Comparison of ENCODE assay signal across 25 mouse cellular contexts in the genomic region with DNA sequence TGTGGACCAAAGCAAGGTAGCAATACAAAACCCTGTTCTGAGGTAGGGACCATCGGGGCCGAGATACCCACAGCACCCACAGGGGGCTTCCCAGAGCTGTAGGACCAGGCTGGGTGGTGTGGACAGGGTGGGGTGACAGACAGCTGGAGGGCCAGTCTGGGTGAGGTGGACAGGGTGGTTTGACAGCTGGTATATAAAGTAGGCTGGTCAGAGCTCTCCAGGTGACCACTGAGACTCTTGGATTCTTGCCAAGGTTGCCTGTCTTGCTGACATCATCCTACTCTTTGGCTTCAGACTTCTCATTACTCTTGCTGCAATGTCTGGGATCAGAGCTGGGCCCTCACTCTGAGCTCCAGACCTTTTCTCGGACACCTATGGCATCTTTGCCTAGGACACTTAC. TPM values are rescaled to one million over a fixed set of nuclear protein-coding genes. Genes with fewer than 3 reads are reported as not detected.
DNase-seq lines count a peak whose midpoint lies in the region; ATAC-seq lines count a peak whose summit lies in the region.
"Had no signal": no experiment of that assay in that cellular context is flagged by ENCODE, and none has a peak within 500 bp of the region (broad histone marks: within the 10 kb centered on the region; RNA-seq: fewer than 3 reads in every experiment).

No protein-coding gene starts in this region.

- ATAC-seq in cerebellum, adult (ENCODE audit: insufficient number of reproducible peaks, low FRiP score, low TSS enrichment), result no peak; the same call in 1 of the 2 replicates
- ATAC-seq in heart, embryonic 12.5 days (ENCODE audit: insufficient number of reproducible peaks, low FRiP score), result 0 out of 2 replicates have a peak, but pooled peaks have one; percentile 59
- ATAC-seq: activated CD4-positive, CD25-positive, alpha-beta regulatory T cell, adult 4 months; forebrain, embryonic 13.5 days; forebrain, embryonic 15.5 days; forebrain, postnatal 0 days; Patski had no signal

- H3K4me3 ChIP-seq in heart, embryonic 12.5 days, result no peak overlapping the region
- H3K4me3 ChIP-seq: embryonic facial prominence, embryonic 10.5 days; embryonic facial prominence, embryonic 12.5 days; forebrain, embryonic 13.5 days; forebrain, embryonic 15.5 days had no signal

- H3K4me2 ChIP-seq in heart, embryonic 12.5 days, result no peak overlapping the region
- H3K4me2 ChIP-seq: embryonic facial prominence, embryonic 12.5 days; forebrain, embryonic 13.5 days; forebrain, embryonic 15.5 days had no signal

- no peaks in the 10 kb centered on the region for H3K36me3 ChIP-seq in heart, embryonic 12.5 days
- H3K36me3 ChIP-seq: embryonic facial prominence, embryonic 10.5 days; embryonic facial prominence, embryonic 12.5 days; forebrain, embryonic 15.5 days had no signal

- 80% methylated on average over 3 of the region's 3 CpGs for WGBS in heart, embryonic 12.5 days

- H3K4me1 ChIP-seq in heart, embryonic 12.5 days (replicated peaks), result no peaks in the 10 kb centered on the region
- H3K4me1 ChIP-seq: embryonic facial prominence, embryonic 10.5 days; embryonic facial prominence, embryonic 12.5 days; forebrain, embryonic 13.5 days; forebrain, embryonic 15.5 days had no signal

- DNase-seq in cerebellum, adult 9-11 months, result peak; percentile 34
- no peak for DNase-seq in heart, adult 18-20 months
- peak; percentile 21 for DNase-seq in MN1 (ENCODE audit: low spot score)
- DNase-seq in left cerebral cortex, postnatal 36 days (ENCODE audit: low spot score in 2 of 2), result no peak
- DNase-seq: adrenal gland, adult 8-10 months; adrenal gland, postnatal 14 days; adrenal gland, postnatal 36 days; cerebellum, adult 11 months; forebrain, postnatal 0 days had no signal

- no peaks in the 10 kb centered on the region for H3K9me3 ChIP-seq in heart, embryonic 12.5 days (replicated peaks)
- H3K9me3 ChIP-seq: embryonic facial prominence, embryonic 10.5 days; embryonic facial prominence, embryonic 12.5 days; forebrain, embryonic 13.5 days; forebrain, embryonic 15.5 days had no signal

- no peak overlapping the region for H3K27ac ChIP-seq in heart, embryonic 12.5 days (ENCODE audit: poor library complexity, severe bottlenecking)
- H3K27ac ChIP-seq: embryonic facial prominence, embryonic 10.5 days; embryonic facial prominence, embryonic 12.5 days; forebrain, embryonic 13.5 days; forebrain, embryonic 15.5 days had no signal

- H3K27me3 ChIP-seq in heart, embryonic 12.5 days (replicated peaks), result no peaks in the 10 kb centered on the region
- H3K27me3 ChIP-seq: embryonic facial prominence, embryonic 12.5 days; forebrain, embryonic 13.5 days; forebrain, embryonic 15.5 days; Patski had no signal

- intact Hi-C loops in left cerebral cortex, postnatal 36 days (cut with DNase I), result loop anchor here (10.0 kb wide), 2 partner anchors 142 to 292 kb away; no protein-coding TSS in a partner anchor

- no peak overlapping the region for H3K9ac ChIP-seq in heart, embryonic 12.5 days
- H3K9ac ChIP-seq: embryonic facial prominence, embryonic 12.5 days; forebrain, embryonic 13.5 days; forebrain, embryonic 15.5 days; forebrain, postnatal 0 days had no signal

RNA-seq across cellular contexts. Expression of gene AL607142.1, which starts 41.6 kb away (rescaled TPM):
- not detected in 2 replicates for polyA plus RNA-seq in heart, embryonic 12.5 days (2016; fragmentation: Nextera tagmentation; extraction: Ambion mirVana)
- not detected for total RNA-seq in heart, adult 18-20 months (2021)
- not detected for total RNA-seq in left cerebral cortex, postnatal 36 days (2021)
- total RNA-seq: adrenal gland, adult 18-20 months; adrenal gland, adult 8-10 months; adrenal gland, postnatal 14 days; adrenal gland, postnatal 36 days; ES-E14; forebrain, postnatal 0 days; MEL had no signal
- polyA plus RNA-seq: activated CD4-positive, CD25-positive, alpha-beta regulatory T cell, adult 4 months; C2C12; cerebellum, adult 2 months; cortical plate, adult 2 months; embryonic facial prominence, embryonic 10.5 days; embryonic facial prominence, embryonic 12.5 days; embryonic facial prominence, embryonic 14.5 days; forebrain, embryonic 11.5 days; forebrain, embryonic 13.5 days; forebrain, embryonic 15.5 days; forebrain, postnatal 0 days; Patski had no signal

RNA-seq across cellular contexts. Expression of gene Edn2, which starts 54.6 kb away (rescaled TPM):
- 0.38 and 0.55 TPM in 2 replicates for polyA plus RNA-seq in heart, embryonic 12.5 days (2016; fragmentation: Nextera tagmentation; extraction: Ambion mirVana)
- not detected for total RNA-seq in heart, adult 18-20 months (2021)
- total RNA-seq in left cerebral cortex, postnatal 36 days (2021), result not detected
- total RNA-seq: adrenal gland, adult 8-10 months; adrenal gland, postnatal 14 days; adrenal gland, postnatal 36 days; forebrain, postnatal 0 days; MEL had no signal
- polyA plus RNA-seq: activated CD4-positive, CD25-positive, alpha-beta regulatory T cell, adult 4 months; C2C12; embryonic facial prominence, embryonic 10.5 days; forebrain, embryonic 11.5 days; Patski had no signal

Comparison
In these comparisons a context has a peak if more than half of its experiments do, and no peak if none do; other contexts are left out.
1. DNase-seq: peak in cerebellum, adult 9-11 months (single experiment) and MN1 (single experiment); none in heart, adult 18-20 months (0 of 2) and left cerebral cortex, postnatal 36 days (0 of 2).